Mouse (Mus musculus) embryonic fibroblast, embryonic 13.5 days (primary cell): ENCODE measurements at regions not wholly inside any gene's neighbourhood (a gene's known extent, or its start where the extent isn't known, plus 50 kb on each side); places are given as distances from the start of the nearest gene placed in this dataset.

Experiments
- CTCF ChIP-seq: IDR thresholded peaks from 2 replicates; pipeline ENCODE4 v1.5.1; 2011; ENCODE audit warnings: mild to moderate bottlenecking, control low read depth, low read length, moderate library complexity, borderline replicate concordance; ENCODE audit not compliant: insufficient read depth
- POLR2A ChIP-seq: IDR thresholded peaks from 2 replicates; pipeline ENCODE4 v1.6.1; 2011; ENCODE audit warnings: low read depth, mild to moderate bottlenecking, control low read depth, low read length, moderate library complexity

DNA sequence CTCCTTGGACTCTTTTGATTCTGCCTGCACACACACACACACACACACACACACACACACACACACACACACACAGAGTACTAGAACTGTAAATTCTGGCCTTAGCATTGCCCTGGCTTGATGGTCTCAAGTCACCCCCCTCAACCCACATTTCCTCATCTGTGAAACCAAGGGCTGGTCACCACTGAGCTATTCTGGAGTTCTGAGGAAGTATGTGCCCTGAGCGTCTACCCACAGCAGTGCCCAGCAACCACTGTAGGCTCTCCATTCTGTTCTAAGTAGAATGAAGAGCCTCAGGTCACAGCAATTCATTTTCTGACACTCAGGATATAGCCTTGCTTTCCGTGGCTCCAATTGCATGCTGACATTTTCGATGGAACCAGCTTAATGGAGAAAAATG lies 279.4 kb upstream of the Klf4 start:
- no peak for TF ChIP-seq CTCF
- TF ChIP-seq POLR2A: no peak
